Mouse (Mus musculus) cerebellum, adult 2 months (tissue): Measurements from ENCODE around the gene Aldh1b1.

Experiments
- CTCF ChIP-seq: fragments of 200-500 bp; IDR thresholded peaks from 2 replicates; pipeline ENCODE4 v1.5.1; 2011; ENCODE audit warnings: low read depth, mild to moderate bottlenecking, control low read depth, low read length, moderate library complexity, borderline replicate concordance; ENCODE audit not compliant: insufficient read depth
- POLR2A ChIP-seq: fragments of 200-500 bp; IDR thresholded peaks from 2 replicates; pipeline ENCODE4 v1.6.1; 2011; ENCODE audit warnings: low read length, control low read depth, borderline replicate concordance; ENCODE audit not compliant: insufficient read depth

DNA sequence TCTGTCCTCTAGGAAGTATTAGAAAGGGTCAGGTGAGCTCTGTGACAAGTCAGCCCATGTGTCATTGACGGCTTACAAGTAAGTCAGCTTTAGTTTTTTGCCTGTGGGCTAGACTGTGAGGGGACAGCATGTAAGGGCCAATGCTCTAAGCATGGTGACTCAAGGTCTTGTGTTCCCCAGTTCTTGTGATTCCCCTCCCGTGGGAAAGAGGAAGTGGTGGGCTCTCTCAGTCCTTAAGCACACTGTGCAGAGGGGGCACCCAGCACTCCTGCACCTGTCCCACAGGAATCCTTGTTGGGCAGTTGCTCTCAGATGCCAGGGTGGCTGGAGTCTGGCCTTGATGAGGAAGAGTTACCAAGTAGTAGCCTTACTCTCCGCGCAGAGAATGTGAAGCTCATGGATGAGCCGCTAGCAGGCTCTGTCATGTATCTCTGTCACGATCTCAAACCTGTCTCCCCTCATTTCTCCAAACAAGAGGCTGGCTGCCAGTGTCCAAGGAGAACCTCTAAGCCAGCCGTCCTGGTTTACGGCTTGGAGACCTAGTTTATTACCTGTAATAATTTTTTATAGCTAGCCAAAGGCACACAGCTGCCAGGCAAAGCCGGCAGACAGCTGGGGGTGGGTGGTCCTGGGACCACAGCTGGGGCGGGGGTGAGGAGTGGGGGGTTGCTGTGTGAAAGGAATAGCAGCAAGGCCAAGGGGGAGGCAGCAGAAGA, 49.4 kb downstream of the Aldh1b1 start, which contains the start of gene Stra6l:
- no peak for TF ChIP-seq CTCF
- TF ChIP-seq POLR2A, result no peak
